Mouse (Mus musculus): Measurements from ENCODE around the gene Elmod3.

The Elmod3 gene

GRCm38 (mm10) chr6:72571826-72572225 is 26.4 kb downstream of the Elmod3 start:
- no peak for DNase-seq (ENCODE audit: extremely low spot score, low spot score)

GRCm38 (mm10) chr6:72570644-72571397 is 27.4 kb downstream of the Elmod3 start:
- DNase-seq (ENCODE audit: extremely low spot score, low spot score) = no peak

- DNase-seq (ENCODE audit: extremely low spot score, low spot score) = no peak
Measured at GRCm38 (mm10) chr6:72568736-72569135, 29.5 kb downstream of the Elmod3 start.

- no peak for DNase-seq (ENCODE audit: extremely low spot score, low spot score)
Measured at GRCm38 (mm10) chr6:72567508-72567907, 30.7 kb downstream of the Elmod3 start.

GRCm38 (mm10) chr6:72566044-72566443 is 32.2 kb downstream of the Elmod3 start:
- peak; percentile 84 for DNase-seq (ENCODE audit: extremely low spot score, low spot score)

GRCm38 (mm10) chr6:72565506-72565905 is 32.7 kb downstream of the Elmod3 start:
- no peak for DNase-seq (ENCODE audit: extremely low spot score, low spot score)

GRCm38 (mm10) chr6:72562894-72563293 is 35.3 kb downstream of the Elmod3 start:
- DNase-seq (ENCODE audit: extremely low spot score, low spot score) = no peak

GRCm38 (mm10) chr6:72562486-72562885 is 35.7 kb downstream of the Elmod3 start:
- no peak for DNase-seq (ENCODE audit: extremely low spot score, low spot score)

- DNase-seq (ENCODE audit: extremely low spot score, low spot score) = no peak
Measured at GRCm38 (mm10) chr6:72560801-72561200, 37.4 kb downstream of the Elmod3 start.

- no peak for DNase-seq (ENCODE audit: extremely low spot score, low spot score)
Measured at GRCm38 (mm10) chr6:72553079-72553412, 45.2 kb downstream of the Elmod3 start.

GRCm38 (mm10) chr6:72552171-72553078 is 45.8 kb downstream of the Elmod3 start:
- DNase-seq (ENCODE audit: extremely low spot score, low spot score) = peak; percentile 73

- DNase-seq (ENCODE audit: extremely low spot score, low spot score) = no peak
Measured at GRCm38 (mm10) chr6:72550503-72551100, 47.6 kb downstream of the Elmod3 start.

GRCm38 (mm10) chr6:72550025-72550424 is 48.2 kb downstream of the Elmod3 start:
- DNase-seq (ENCODE audit: extremely low spot score, low spot score) = no peak

GRCm38 (mm10) chr6:72549041-72549580 is 49.1 kb downstream of the Elmod3 start:
- no peak for DNase-seq (ENCODE audit: extremely low spot score, low spot score)

GRCm38 (mm10) chr6:72547862-72548261 is 50.4 kb downstream of the Elmod3 start:
- no peak for DNase-seq (ENCODE audit: extremely low spot score, low spot score)

- DNase-seq (ENCODE audit: extremely low spot score, low spot score) = no peak
Measured at GRCm38 (mm10) chr6:72547121-72547520, 51.1 kb downstream of the Elmod3 start.

- no peak for DNase-seq (ENCODE audit: extremely low spot score, low spot score)
Measured at GRCm38 (mm10) chr6:72545377-72545776, 52.8 kb downstream of the Elmod3 start.

GRCm38 (mm10) chr6:72544283-72544987 is 53.8 kb downstream of the Elmod3 start, which contains the start of gene Capg:
Capg (plus strand) TSS chr6:72544391.
- DNase-seq (ENCODE audit: extremely low spot score, low spot score) = no peak

GRCm38 (mm10) chr6:72543265-72543850 is 54.9 kb downstream of the Elmod3 start:
- no peak for DNase-seq (ENCODE audit: extremely low spot score, low spot score)

- peak; percentile 65 for DNase-seq (ENCODE audit: extremely low spot score, low spot score)
Measured at GRCm38 (mm10) chr6:72538562-72539031, 59.6 kb downstream of the Elmod3 start.

Data from neural tube, embryonic 10.5 days (tissue).